Mouse (Mus musculus): ENCODE measurements around the gene Zfand2b.

GRCm38 (mm10) chr1:75181377-75181870, 13.0 kb downstream of the Zfand2b start:
- no peak for TF ChIP-seq EP300 (optimal IDR thresholded peaks at IDR 0.05)
- TF ChIP-seq CTCF (IDR thresholded peaks at IDR 0.05; ENCODE audit: low read depth), result no peak
